ENCODE assay signal across 18 mouse cellular contexts in genomic region chr13:49349836-49350505, GRCm38 (mm10). TPM values are rescaled to one million over a fixed set of nuclear protein-coding genes. Genes with fewer than 3 reads are reported as not detected.
DNase-seq lines count a peak whose midpoint lies in the region; ATAC-seq and TF ChIP-seq lines count a peak whose summit lies in the region.
"Had no signal": no experiment of that assay in that cellular context is flagged by ENCODE, and none has a peak within 500 bp of the region (broad histone marks: within the 10 kb centered on the region; RNA-seq: fewer than 3 reads in every experiment).

No protein-coding gene starts in this region.

- 88% methylated on average over 6 of the region's 6 CpGs for WGBS in heart, embryonic 11.5 days (ENCODE audit: insufficient replicate concordance)
- WGBS in liver, embryonic 12.5 days (ENCODE audit: insufficient replicate concordance), result 51% methylated on average over 6 of the region's 6 CpGs
- 43% methylated on average over 6 of the region's 6 CpGs for WGBS in liver, embryonic 14.5 days (ENCODE audit: insufficient replicate concordance)
- 84% methylated on average over 6 of the region's 6 CpGs for WGBS in intestine, embryonic 16.5 days

- no peak for ATAC-seq in heart, embryonic 11.5 days (replicated peaks; ENCODE audit: insufficient number of reproducible peaks, low FRiP score, low TSS enrichment)
- ATAC-seq in liver, embryonic 12.5 days, result peak; percentile 42; the same call in 1 of the 2 replicates
- peak; percentile 27; the same call in 1 of the 2 replicates for ATAC-seq in liver, embryonic 14.5 days (ENCODE audit: insufficient read depth)
- no peak for ATAC-seq in intestine, embryonic 16.5 days
- ATAC-seq: CD4-positive, CD25-positive, alpha-beta regulatory T cell, adult 4 months; forebrain, embryonic 13.5 days; forebrain, postnatal 0 days had no signal

- H3K36me3 ChIP-seq in heart, embryonic 11.5 days (ENCODE audit: control insufficient read depth, insufficient read depth, low read length), result no peaks in the 10 kb centered on the region
- H3K36me3 ChIP-seq in liver, embryonic 12.5 days, result peaks cover 3% of the 10 kb centered on the region; the same call in 1 of the 2 replicates
- no peaks in the 10 kb centered on the region; the same call in 1 of the 2 replicates for H3K36me3 ChIP-seq in liver, embryonic 14.5 days (replicated peaks; ENCODE audit: control insufficient read depth, insufficient read depth, low read depth)
- H3K36me3 ChIP-seq in intestine, embryonic 16.5 days (ENCODE audit: control insufficient read depth, insufficient read depth, low read length), result no peaks in the 10 kb centered on the region

- DNase-seq in heart, adult 11 months, result peak; percentile 84
- DNase-seq in liver, result no peak
- no peak for DNase-seq in liver, embryonic 14.5 days (ENCODE audit: low read depth in 3 of 3, low spot score in 3 of 3)
- DNase-seq in cerebellum, adult 9-10 months, result no peak
- DNase-seq: adrenal gland, adult 2 months; adrenal gland, postnatal 25 days; B cell, adult 2 months; cerebellum, adult 18-20 months; forebrain, postnatal 0 days; gastrocnemius, postnatal 36 days had no signal

- no peaks in the 10 kb centered on the region for H3K9me3 ChIP-seq in heart, embryonic 11.5 days (replicated peaks; ENCODE audit: control insufficient read depth, low read length)
- no peaks in the 10 kb centered on the region for H3K9me3 ChIP-seq in liver, embryonic 12.5 days (replicated peaks)
- H3K9me3 ChIP-seq in liver, embryonic 14.5 days (ENCODE audit: control insufficient read depth, low read length), result no peaks in the 10 kb centered on the region
- H3K9me3 ChIP-seq in intestine, embryonic 16.5 days (ENCODE audit: control insufficient read depth, low read length), result no peaks in the 10 kb centered on the region
- H3K9me3 ChIP-seq: embryonic facial prominence, embryonic 10.5 days; forebrain, embryonic 13.5 days; hindbrain, embryonic 10.5 days had no signal

- no peak overlapping the region for H3K9ac ChIP-seq in heart, embryonic 11.5 days (ENCODE audit: low read depth, low read length)
- no peak overlapping the region for H3K9ac ChIP-seq in liver, embryonic 12.5 days
- no peak overlapping the region; the same call in 1 of the 2 replicates for H3K9ac ChIP-seq in liver, embryonic 14.5 days (replicated peaks)
- H3K9ac ChIP-seq in intestine, embryonic 16.5 days (ENCODE audit: low read depth, low read length), result no peak overlapping the region
- H3K9ac ChIP-seq: forebrain, embryonic 13.5 days; forebrain, postnatal 0 days; hindbrain, embryonic 14.5 days had no signal

- H3K4me2 ChIP-seq in heart, embryonic 11.5 days, result no peak overlapping the region
- H3K4me2 ChIP-seq in liver, embryonic 12.5 days, result peak overlapping the region; percentile 15; the same call in 1 of the 2 replicates
- no peak overlapping the region for H3K4me2 ChIP-seq in liver, embryonic 14.5 days (ENCODE audit: low read depth)
- no peak overlapping the region for H3K4me2 ChIP-seq in intestine, embryonic 16.5 days (ENCODE audit: low read depth, low read length)
- H3K4me2 ChIP-seq: forebrain, embryonic 13.5 days; hindbrain, embryonic 14.5 days had no signal

- no peak for TF ChIP-seq CTCF in liver, embryonic 14.5 days (IDR thresholded peaks at IDR 0.05; ENCODE audit: low read depth)

- peak; percentile 16; the same call in 1 of the 2 replicates for TF ChIP-seq EP300 in liver, embryonic 14.5 days (IDR thresholded peaks at IDR 0.05; ENCODE audit: low read depth)

- H3K4me3 ChIP-seq in heart, embryonic 11.5 days (ENCODE audit: low read depth, low read length), result no peak overlapping the region
- no peak overlapping the region for H3K4me3 ChIP-seq in liver, embryonic 12.5 days
- no peak overlapping the region for H3K4me3 ChIP-seq in liver, embryonic 14.5 days (ENCODE audit: insufficient read depth in 1 of 2, low read depth in 2 of 2, low read length in 2 of 2)
- no peak overlapping the region for H3K4me3 ChIP-seq in intestine, embryonic 16.5 days (ENCODE audit: low read length)
- H3K4me3 ChIP-seq: embryonic facial prominence, embryonic 10.5 days; forebrain, embryonic 13.5 days; hindbrain, embryonic 10.5 days had no signal

- H3K27ac ChIP-seq in heart, embryonic 11.5 days (ENCODE audit: low read depth, low read length), result no peak overlapping the region
- H3K27ac ChIP-seq in liver, embryonic 12.5 days, result no peak overlapping the region
- no peak overlapping the region for H3K27ac ChIP-seq in liver, embryonic 14.5 days
- no peak overlapping the region for H3K27ac ChIP-seq in intestine, embryonic 16.5 days (ENCODE audit: low read length)
- H3K27ac ChIP-seq: embryonic facial prominence, embryonic 10.5 days; forebrain, embryonic 13.5 days; hindbrain, embryonic 10.5 days; hindbrain, embryonic 14.5 days had no signal

- H3K27me3 ChIP-seq in heart, embryonic 11.5 days (ENCODE audit: control insufficient read depth, insufficient read depth, low read length), result no peaks in the 10 kb centered on the region
- H3K27me3 ChIP-seq in liver, embryonic 12.5 days (replicated peaks), result no peaks in the 10 kb centered on the region
- no peaks in the 10 kb centered on the region for H3K27me3 ChIP-seq in liver, embryonic 14.5 days (ENCODE audit: control insufficient read depth, insufficient read depth, low read length)
- no peaks in the 10 kb centered on the region for H3K27me3 ChIP-seq in intestine, embryonic 16.5 days (replicated peaks; ENCODE audit: control insufficient read depth, insufficient read depth, low read length)
- H3K27me3 ChIP-seq: forebrain, embryonic 13.5 days had no signal

- H3K4me1 ChIP-seq in heart, embryonic 11.5 days (ENCODE audit: control insufficient read depth, insufficient read depth, low read length), result peaks cover 60% of the 10 kb centered on the region
- peaks cover 84% of the 10 kb centered on the region for H3K4me1 ChIP-seq in liver, embryonic 12.5 days
- H3K4me1 ChIP-seq in liver, embryonic 14.5 days (replicated peaks; ENCODE audit: control insufficient read depth in 2 of 2, insufficient read depth in 2 of 2, low read length in 1 of 2), result peaks cover 28 to 36% of the 10 kb centered on the region in 2 experiments
- H3K4me1 ChIP-seq in intestine, embryonic 16.5 days (ENCODE audit: control insufficient read depth, insufficient read depth, low read length), result peaks cover 18% of the 10 kb centered on the region

RNA-seq across cellular contexts. Expression of gene Bicd2, which starts 8.6 kb away (rescaled TPM):
- polyA plus RNA-seq in heart, embryonic 11.5 days (2014; fragmentation: Nextera tagmentation; extraction: Ambion mirVana), result 34.0 and 42.8 TPM in 2 replicates
- 14.7 and 15.2 TPM in 2 replicates for polyA plus RNA-seq in liver, embryonic 12.5 days (2016; fragmentation: Nextera tagmentation; extraction: Ambion mirVana)
- polyA plus RNA-seq in liver, embryonic 14.5 days (2012; rRNA removed), result 5.6 and 6.4 TPM in 2 replicates
- 5.9 and 7.0 TPM in 2 replicates for polyA plus RNA-seq in liver, embryonic 14.5 days (2014; fragmentation: Nextera tagmentation; extraction: Ambion mirVana)
- polyA plus RNA-seq in intestine, embryonic 16.5 days (2015; fragmentation: Nextera tagmentation; extraction: Ambion mirVana), result 14.7 and 15.7 TPM in 2 replicates

RNA-seq across cellular contexts. Expression of gene Fgd3, which starts 29.9 kb away (rescaled TPM):
- 0.10 and 0.64 TPM in 2 replicates for polyA plus RNA-seq in heart, embryonic 11.5 days (2014; fragmentation: Nextera tagmentation; extraction: Ambion mirVana)
- 0.32 and 0.49 TPM in 2 replicates for polyA plus RNA-seq in liver, embryonic 12.5 days (2016; fragmentation: Nextera tagmentation; extraction: Ambion mirVana)
- polyA plus RNA-seq in liver, embryonic 14.5 days (2012; rRNA removed), result 0.50 and 0.64 TPM in 2 replicates
- polyA plus RNA-seq in liver, embryonic 14.5 days (2014; fragmentation: Nextera tagmentation; extraction: Ambion mirVana), result 0.11 TPM in 2 replicates
- polyA plus RNA-seq in intestine, embryonic 16.5 days (2015; fragmentation: Nextera tagmentation; extraction: Ambion mirVana), result 0.82 and 1.2 TPM in 2 replicates

Comparison
In these comparisons a context has a peak if more than half of its experiments do, and no peak if none do; other contexts are left out.
1. ATAC-seq: peak in liver, embryonic 12.5 days (single experiment) and liver, embryonic 14.5 days (single experiment); none in heart, embryonic 11.5 days (single experiment) and intestine, embryonic 16.5 days (single experiment).